In genomic region chr7:109174337-109174948, GRCm38 (mm10) we compare ENCODE assay signal across 8 mouse cellular contexts. TPM values are rescaled to one million over a fixed set of nuclear protein-coding genes. Genes with fewer than 3 reads are reported as not detected.
A peak's percentile ranks its signal among the peaks of the same experiment; 100 is the strongest.
DNase-seq lines count a peak whose midpoint lies in the region; ATAC-seq and TF ChIP-seq lines count a peak whose summit lies in the region.

No protein-coding gene starts in this region.

- peaks cover 3% of the 10 kb centered on the region; the same call in 1 of the 2 replicates for H3K27me3 ChIP-seq in heart, adult 2 months (ENCODE audit: control insufficient read depth, insufficient read depth, low read length)
- peaks cover 46% of the 10 kb centered on the region for H3K27me3 ChIP-seq in limb, embryonic 15.5 days
- H3K27me3 ChIP-seq in midbrain, embryonic 16.5 days (ENCODE audit: control insufficient read depth, insufficient read depth, low read depth, low read length), result no peaks in the 10 kb centered on the region

- H3K27ac ChIP-seq in heart, adult 2 months, result peak overlapping the region; percentile 57
- peak overlapping the region; percentile 65 for H3K27ac ChIP-seq in limb, embryonic 15.5 days
- peak overlapping the region; percentile 88 for H3K27ac ChIP-seq in midbrain, embryonic 16.5 days (ENCODE audit: low read length)

- H3K79me2 ChIP-seq in heart, adult 2 months (replicated peaks; ENCODE audit: control insufficient read depth, insufficient read depth, low read length), result no peaks in the 10 kb centered on the region

- ATAC-seq in frontal cortex, adult (ENCODE audit: low TSS enrichment), result peak; percentile 58
- ATAC-seq in limb, embryonic 15.5 days (ENCODE audit: insufficient number of reproducible peaks, low FRiP score, low TSS enrichment, low read depth), result peak; percentile 7; the same call in 1 of the 2 replicates
- ATAC-seq in midbrain, embryonic 16.5 days, result peak; percentile 29
- no peak for ATAC-seq in erythroblast, adult 5-6 weeks (replicated peaks; ENCODE audit: low FRiP score, poor library complexity, severe bottlenecking)

- no peaks in the 10 kb centered on the region for H3K36me3 ChIP-seq in heart, adult 2 months (ENCODE audit: control insufficient read depth, insufficient read depth, low read length)
- no peaks in the 10 kb centered on the region for H3K36me3 ChIP-seq in limb, embryonic 15.5 days
- no peaks in the 10 kb centered on the region for H3K36me3 ChIP-seq in midbrain, embryonic 16.5 days (ENCODE audit: control insufficient read depth, insufficient read depth, low read length)

- no peak for TF ChIP-seq CTCF in heart, adult 2 months (IDR thresholded peaks at IDR 0.05)

- TF ChIP-seq POLR2A in heart, adult 2 months (IDR thresholded peaks at IDR 0.05; ENCODE audit: insufficient read depth, low read depth, low read length), result no peak

- H3K9me3 ChIP-seq in limb, embryonic 15.5 days, result no peaks in the 10 kb centered on the region
- no peaks in the 10 kb centered on the region for H3K9me3 ChIP-seq in midbrain, embryonic 16.5 days (replicated peaks; ENCODE audit: control insufficient read depth, low read length, poor library complexity, severe bottlenecking)

- 9% methylated on average over 31 of the region's 31 CpGs for whole genome bisulfite sequencing in heart, adult 2 months
- WGBS in limb, embryonic 15.5 days, result 5% methylated on average over 31 of the region's 31 CpGs
- WGBS in midbrain, embryonic 16.5 days, result 4% methylated on average over 31 of the region's 31 CpGs

- peak overlapping the region; percentile 88 for H3K9ac ChIP-seq in heart, adult 2 months (ENCODE audit: low read depth, low read length)
- peak overlapping the region; percentile 60 for H3K9ac ChIP-seq in limb, embryonic 15.5 days
- peak overlapping the region; percentile 88 for H3K9ac ChIP-seq in midbrain, embryonic 16.5 days (ENCODE audit: low read depth, low read length)

- peak overlapping the region; percentile 59 for H3K4me3 ChIP-seq in heart, adult 2 months
- peak overlapping the region; percentile 66 for H3K4me3 ChIP-seq in limb, embryonic 15.5 days
- peak overlapping the region; percentile 71 for H3K4me3 ChIP-seq in midbrain, embryonic 16.5 days (ENCODE audit: low read depth, low read length)

- H3K4me1 ChIP-seq in heart, adult 2 months (ENCODE audit: control insufficient read depth, insufficient read depth, low read length), result 0 out of 2 replicates have a peak, but pooled peaks cover 2% of the 10 kb centered on the region
- H3K4me1 ChIP-seq in limb, embryonic 15.5 days, result peaks cover 27% of the 10 kb centered on the region
- peaks cover 28% of the 10 kb centered on the region for H3K4me1 ChIP-seq in midbrain, embryonic 16.5 days (ENCODE audit: control insufficient read depth, insufficient read depth, low read length)

- DNase-seq in frontal cortex, postnatal 14 days (ENCODE audit: low spot score in 2 of 2), result no peak
- peak; percentile 67 for DNase-seq in embryo, embryonic 10.5 days (ENCODE audit: low spot score)
- DNase-seq in heart, adult 2 months, result peak; percentile 57 to 66
- peak; percentile 23 for DNase-seq in kidney, adult 11 months

- no peak for TF ChIP-seq EP300 in heart, adult 2 months (IDR thresholded peaks at IDR 0.05; ENCODE audit: insufficient read depth, low read depth, low read length)

- peak overlapping the region; percentile 97 for H3K4me2 ChIP-seq in limb, embryonic 15.5 days
- peak overlapping the region; percentile 94 for H3K4me2 ChIP-seq in midbrain, embryonic 16.5 days (ENCODE audit: low read length)

- intact Hi-C loops in heart, adult 2 months (cut with DNase I), result no loop called here

RNA-seq across cellular contexts. Expression of gene Lmo1, which starts 0.6 kb away (rescaled TPM):
- 1 to 10 TPM; 2.0 to 2.8 TPM for total RNA-seq in heart, adult 2 months (2021)
- polyA plus RNA-seq in heart, adult 2 months (2012; rRNA removed), result 8.1 and 8.6 TPM in 2 replicates
- polyA plus RNA-seq in limb, embryonic 15.5 days (2015; fragmentation: Nextera tagmentation; extraction: Ambion mirVana), result 46.4 and 47.7 TPM in 2 replicates
- polyA plus RNA-seq in midbrain, embryonic 16.5 days (2015; fragmentation: Nextera tagmentation; extraction: Ambion mirVana), result 101 and 126 TPM in 2 replicates
- 7.1 and 10.2 TPM in 2 replicates for total RNA-seq in erythroblast, adult 5-6 weeks (2015; ENCODE audit: low replicate concordance)
- 1.3 TPM in 1 of 2 replicates, not detected in the other for total RNA-seq in erythroblast, adult 5-6 weeks (2017; ENCODE audit: low replicate concordance)

Comparison
In these comparisons a context has a peak if more than half of its experiments do, and no peak if none do; other contexts are left out.
1. DNase-seq: peak in embryo, embryonic 10.5 days (single experiment), heart, adult 2 months (2 of 2) and kidney, adult 11 months (single experiment); none in frontal cortex, postnatal 14 days (0 of 2).
2. Peak in every context shown above with its lines, with median percentiles within 50 percentile points of each other: H3K27ac ChIP-seq, H3K4me3 ChIP-seq and H3K9ac ChIP-seq.